Comparison of ENCODE assay signal across 9 mouse cellular contexts in genomic region chr3:69860589-69861521, GRCm38 (mm10). TPM values are rescaled to one million over a fixed set of nuclear protein-coding genes. Genes with fewer than 3 reads are reported as not detected.
DNase-seq lines count a peak whose midpoint lies in the region; ATAC-seq and TF ChIP-seq lines count a peak whose summit lies in the region.
"Had no signal": no experiment of that assay in that cellular context is flagged by ENCODE, and none has a peak within 500 bp of the region (broad histone marks: within the 10 kb centered on the region; RNA-seq: fewer than 3 reads in every experiment).

No protein-coding gene starts in this region.

- peaks cover 7% of the 10 kb centered on the region for H3K27me3 ChIP-seq in liver, embryonic 16.5 days (ENCODE audit: control insufficient read depth, insufficient read depth, low read depth, low read length)

- H3K4me1 ChIP-seq in liver, embryonic 16.5 days (ENCODE audit: control insufficient read depth, low read depth, low read length) = no peaks in the 10 kb centered on the region

- H3K27ac ChIP-seq in gastrocnemius, adult 2 months = no peak overlapping the region
- peak overlapping the region; percentile 70 for H3K27ac ChIP-seq in layer of hippocampus, adult 2 months
- no peak overlapping the region for H3K27ac ChIP-seq in liver, embryonic 16.5 days (ENCODE audit: low read length)
- H3K27ac ChIP-seq: macrophage had no signal

- no peaks in the 10 kb centered on the region for H3K9me3 ChIP-seq in liver, embryonic 16.5 days (replicated peaks; ENCODE audit: control insufficient read depth, low read length)

- DNase-seq in gastrocnemius, adult 2 months = no peak
- no peak for DNase-seq in gastrocnemius, postnatal 14 days
- DNase-seq in cerebellum, adult 9-10 months = peak; percentile 92
- DNase-seq in frontal cortex, adult 2 months (ENCODE audit: extremely low spot score in 1 of 2, low spot score in 1 of 2) = peak; percentile 56 to 73
- peak; percentile 62 to 79 for DNase-seq in layer of hippocampus, adult 2 months (ENCODE audit: low spot score in 2 of 2)
- peak; percentile 78 for DNase-seq in right cerebral cortex, adult 18-20 months
- no peak for DNase-seq in thymus, postnatal 10 days (ENCODE audit: low spot score in 2 of 2)

- WGBS in liver, embryonic 16.5 days (ENCODE audit: insufficient replicate concordance) = under 1% methylated on average over 40 of the region's 40 CpGs

- no peaks in the 10 kb centered on the region for H3K36me3 ChIP-seq in liver, embryonic 16.5 days (ENCODE audit: control insufficient read depth, insufficient read depth)

- peak overlapping the region; percentile 47 for H3K4me3 ChIP-seq in gastrocnemius, adult 2 months
- peak overlapping the region; percentile 52 for H3K4me3 ChIP-seq in layer of hippocampus, adult 2 months
- H3K4me3 ChIP-seq in liver, embryonic 16.5 days (ENCODE audit: low read depth, low read length) = peak overlapping the region; percentile 46

- H3K4me2 ChIP-seq in liver, embryonic 16.5 days (ENCODE audit: low read depth, low read length) = peak overlapping the region; percentile 49

- no peak for ATAC-seq in liver, embryonic 16.5 days (ENCODE audit: low read depth)

- no peak overlapping the region for H3K9ac ChIP-seq in liver, embryonic 16.5 days (ENCODE audit: low read depth, low read length)

- TF ChIP-seq CTCF in gastrocnemius, adult 2 months (IDR thresholded peaks at IDR 0.05) = no peak
- peak; percentile 63 for TF ChIP-seq CTCF in layer of hippocampus, adult 2 months (conservative IDR thresholded peaks at IDR 0.05)

- intact Hi-C loops in gastrocnemius, adult 2 months (cut with DNase I) = no loop called here
- intact Hi-C loops in gastrocnemius, postnatal 14 days (cut with DNase I; ENCODE audit: low total_unique reads) = no loop called here

RNA-seq across cellular contexts. Expression of gene Sptssb, which starts 1.1 kb away (rescaled TPM):
- total RNA-seq in gastrocnemius, adult 2 months (2021) = not detected
- not detected for total RNA-seq in gastrocnemius, postnatal 14 days (2021)
- polyA plus RNA-seq in frontal cortex, adult 2 months (2012; rRNA removed) = 2.6 and 5.0 TPM in 2 replicates
- total RNA-seq in layer of hippocampus, adult 2 months (2021) = 1 to 10 TPM; 2.1 TPM
- 0.21 and 0.30 TPM in 2 replicates for polyA plus RNA-seq in liver, embryonic 16.5 days (2015; fragmentation: Nextera tagmentation; extraction: Ambion mirVana)
- polyA plus RNA-seq: macrophage had no signal

Comparison
In these comparisons a context has a peak if more than half of its experiments do, and no peak if none do; other contexts are left out.
1. DNase-seq: peak in cerebellum, adult 9-10 months (single experiment), frontal cortex, adult 2 months (2 of 2), layer of hippocampus, adult 2 months (2 of 2) and right cerebral cortex, adult 18-20 months (single experiment); none in gastrocnemius, adult 2 months (single experiment), gastrocnemius, postnatal 14 days (single experiment) and thymus, postnatal 10 days (0 of 2).
2. Peak in every context shown above with its lines, with median percentiles within 50 percentile points of each other: H3K4me3 ChIP-seq.